Mouse (Mus musculus): ENCODE measurements at regions not wholly inside any gene's neighbourhood (a gene's known extent, or its start where the extent isn't known, plus 50 kb on each side); places are given as distances from the start of the nearest gene placed in this dataset.

GRCm38 (mm10) chr9:63877864-63878263 lies 120.1 kb upstream of the Smad3 start:
- no peaks in the 10 kb centered on the region for H3K36me3 ChIP-seq (replicated peaks; ENCODE audit: control insufficient read depth, insufficient read depth, low read length)
- H3K27me3 ChIP-seq (ENCODE audit: control insufficient read depth, insufficient read depth, low read length), result no peaks in the 10 kb centered on the region
- peak overlapping the region; percentile 90 for H3K27ac ChIP-seq (ENCODE audit: low read depth)
- WGBS, result 27% methylated on average over 7 of the region's 7 CpGs
- DNase-seq (ENCODE audit: low spot score) (peak; percentile 88), ATAC-seq (ENCODE audit: insufficient read depth, low read depth) (peak; percentile 95)
- no peaks in the 10 kb centered on the region for H3K9me3 ChIP-seq (replicated peaks; ENCODE audit: control insufficient read depth, low read length)
- H3K4me2 ChIP-seq (ENCODE audit: low read depth, low read length), result no peak overlapping the region
- H3K4me1 ChIP-seq (ENCODE audit: control insufficient read depth, insufficient read depth), result peaks cover 18% of the 10 kb centered on the region
- H3K9ac ChIP-seq (replicated peaks; ENCODE audit: low read depth, low read length), result no peak overlapping the region
- no peak overlapping the region for H3K4me3 ChIP-seq (ENCODE audit: low read depth, low read length)
- no peak for TF ChIP-seq EP300 (IDR thresholded peaks at IDR 0.05; ENCODE audit: low read depth)
- peak; percentile 41 for TF ChIP-seq CTCF (IDR thresholded peaks at IDR 0.05; ENCODE audit: low read depth)

GRCm38 (mm10) chr9:63876886-63877285 lies 119.1 kb upstream of the Smad3 start:
- no peaks in the 10 kb centered on the region for H3K9me3 ChIP-seq (replicated peaks; ENCODE audit: control insufficient read depth, low read length)
- peaks cover 18% of the 10 kb centered on the region for H3K4me1 ChIP-seq (ENCODE audit: control insufficient read depth, insufficient read depth)
- H3K27me3 ChIP-seq (ENCODE audit: control insufficient read depth, insufficient read depth, low read length), result no peaks in the 10 kb centered on the region
- H3K4me3 ChIP-seq (ENCODE audit: low read depth, low read length), result no peak overlapping the region
- ATAC-seq (ENCODE audit: insufficient read depth, low read depth) (no peak), DNase-seq (ENCODE audit: low spot score) (no peak)
- H3K27ac ChIP-seq (ENCODE audit: low read depth), result peak overlapping the region; percentile 90
- H3K36me3 ChIP-seq (replicated peaks; ENCODE audit: control insufficient read depth, insufficient read depth, low read length), result no peaks in the 10 kb centered on the region
- 18% methylated on average over 13 of the region's 13 CpGs for WGBS
- no peak for TF ChIP-seq EP300 (IDR thresholded peaks at IDR 0.05; ENCODE audit: low read depth)
- TF ChIP-seq CTCF (IDR thresholded peaks at IDR 0.05; ENCODE audit: low read depth), result no peak
- no peak overlapping the region for H3K9ac ChIP-seq (replicated peaks; ENCODE audit: low read depth, low read length)
- peak overlapping the region; percentile 40 for H3K4me2 ChIP-seq (ENCODE audit: low read depth, low read length)

GRCm38 (mm10) chr9:63876023-63876422 lies 118.2 kb upstream of the Smad3 start:
- TF ChIP-seq EP300 (IDR thresholded peaks at IDR 0.05; ENCODE audit: low read depth) (no peak), CTCF (IDR thresholded peaks at IDR 0.05; ENCODE audit: low read depth) (no peak)
- ATAC-seq (ENCODE audit: insufficient read depth, low read depth) (no peak), DNase-seq (ENCODE audit: low spot score) (no peak)
- Histone ChIP-seq H3K4me2 (ENCODE audit: low read depth, low read length) (no peak overlapping the region), H3K4me1 (ENCODE audit: control insufficient read depth, insufficient read depth) (peaks cover 18% of the 10 kb centered on the region), H3K4me3 (ENCODE audit: low read depth, low read length) (no peak overlapping the region), H3K27me3 (ENCODE audit: control insufficient read depth, insufficient read depth, low read length) (no peaks in the 10 kb centered on the region), H3K9me3 (replicated peaks; ENCODE audit: control insufficient read depth, low read length) (0 out of 2 replicates have a peak, but pooled peaks cover 4% of the 10 kb centered on the region), H3K36me3 (replicated peaks; ENCODE audit: control insufficient read depth, insufficient read depth, low read length) (no peaks in the 10 kb centered on the region), H3K27ac (ENCODE audit: low read depth) (no peak overlapping the region), H3K9ac (replicated peaks; ENCODE audit: low read depth, low read length) (no peak overlapping the region)
- whole genome bisulfite sequencing, result 95% methylated on average over 12 of the region's 12 CpGs

DNA sequence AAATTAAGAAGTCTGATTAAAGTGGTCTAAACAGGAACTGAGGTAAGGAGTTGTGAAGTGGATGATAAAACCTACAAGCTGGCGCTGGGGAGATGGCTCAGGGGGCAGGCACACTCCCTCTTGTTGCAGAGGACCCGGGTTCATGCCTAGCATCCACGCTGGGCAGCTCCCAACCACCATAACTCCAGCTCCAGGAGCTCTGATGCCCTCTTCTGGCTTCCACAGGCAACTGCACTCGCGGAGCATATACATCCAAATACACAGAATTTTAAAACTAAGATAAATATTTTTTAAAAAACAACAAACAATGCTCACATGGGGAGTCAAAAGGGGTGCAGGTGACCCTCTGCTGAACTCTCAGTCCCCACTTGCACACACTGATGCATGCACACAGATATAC lies 117.4 kb upstream of the Smad3 start:
- no peak for TF ChIP-seq CTCF (IDR thresholded peaks at IDR 0.05; ENCODE audit: low read depth)
- TF ChIP-seq EP300 (IDR thresholded peaks at IDR 0.05; ENCODE audit: low read depth), result no peak
- no peaks in the 10 kb centered on the region for H3K27me3 ChIP-seq (ENCODE audit: control insufficient read depth, insufficient read depth, low read length)
- no peak overlapping the region for H3K27ac ChIP-seq (ENCODE audit: low read depth)
- DNase-seq (ENCODE audit: low spot score), result no peak
- ATAC-seq (ENCODE audit: insufficient read depth, low read depth), result no peak
- 0 out of 2 replicates have a peak, but pooled peaks cover 4% of the 10 kb centered on the region for H3K9me3 ChIP-seq (replicated peaks; ENCODE audit: control insufficient read depth, low read length)
- H3K36me3 ChIP-seq (replicated peaks; ENCODE audit: control insufficient read depth, insufficient read depth, low read length), result no peaks in the 10 kb centered on the region
- WGBS, result 94% methylated on average over 5 of the region's 5 CpGs
- H3K9ac ChIP-seq (replicated peaks; ENCODE audit: low read depth, low read length), result no peak overlapping the region
- H3K4me3 ChIP-seq (ENCODE audit: low read depth, low read length), result no peak overlapping the region
- peaks cover 17% of the 10 kb centered on the region for H3K4me1 ChIP-seq (ENCODE audit: control insufficient read depth, insufficient read depth)
- no peak overlapping the region for H3K4me2 ChIP-seq (ENCODE audit: low read depth, low read length)

DNA sequence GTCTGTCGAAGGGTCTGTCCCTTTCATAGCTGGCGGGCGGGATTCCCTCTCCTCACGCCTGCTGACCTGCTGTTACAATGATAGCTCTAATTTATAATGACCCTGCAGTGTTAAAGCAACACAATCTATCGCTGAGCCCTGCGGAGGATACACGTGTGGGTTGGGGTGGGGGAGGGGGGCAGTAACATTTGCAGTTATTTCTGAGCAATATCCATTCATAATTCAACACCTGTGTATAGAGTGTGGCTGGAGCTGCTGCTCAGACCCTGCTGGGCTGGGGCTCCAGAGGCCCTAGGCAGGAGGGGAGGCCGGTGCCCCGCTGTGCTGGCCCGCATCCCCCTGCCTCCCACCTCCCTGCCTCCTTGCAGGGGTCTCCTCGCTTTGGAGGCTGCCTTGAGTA lies 106.6 kb upstream of the Smad3 start:
- Histone ChIP-seq H3K9ac (replicated peaks; ENCODE audit: low read depth, low read length) (no peak overlapping the region), H3K9me3 (replicated peaks; ENCODE audit: control insufficient read depth, low read length) (no peaks in the 10 kb centered on the region), H3K4me1 (ENCODE audit: control insufficient read depth, insufficient read depth) (no peaks in the 10 kb centered on the region), H3K36me3 (replicated peaks; ENCODE audit: control insufficient read depth, insufficient read depth, low read length) (no peaks in the 10 kb centered on the region), H3K4me3 (ENCODE audit: low read depth, low read length) (no peak overlapping the region), H3K27me3 (ENCODE audit: control insufficient read depth, insufficient read depth, low read length) (no peaks in the 10 kb centered on the region), H3K4me2 (ENCODE audit: low read depth, low read length) (no peak overlapping the region), H3K27ac (ENCODE audit: low read depth) (no peak overlapping the region)
- no peak for DNase-seq (ENCODE audit: low spot score)
- 74% methylated on average over 11 of the region's 11 CpGs for WGBS
- ATAC-seq (ENCODE audit: insufficient read depth, low read depth), result no peak
- TF ChIP-seq CTCF (IDR thresholded peaks at IDR 0.05; ENCODE audit: low read depth), result no peak
- no peak for TF ChIP-seq EP300 (IDR thresholded peaks at IDR 0.05; ENCODE audit: low read depth)

- Histone ChIP-seq H3K9me3 (replicated peaks; ENCODE audit: control insufficient read depth, low read length) (no peaks in the 10 kb centered on the region), H3K4me1 (ENCODE audit: control insufficient read depth, insufficient read depth) (no peaks in the 10 kb centered on the region), H3K27me3 (ENCODE audit: control insufficient read depth, insufficient read depth, low read length) (no peaks in the 10 kb centered on the region), H3K4me2 (ENCODE audit: low read depth, low read length) (no peak overlapping the region), H3K4me3 (ENCODE audit: low read depth, low read length) (no peak overlapping the region), H3K36me3 (replicated peaks; ENCODE audit: control insufficient read depth, insufficient read depth, low read length) (no peaks in the 10 kb centered on the region), H3K27ac (ENCODE audit: low read depth) (no peak overlapping the region), H3K9ac (replicated peaks; ENCODE audit: low read depth, low read length) (no peak overlapping the region)
- ATAC-seq (ENCODE audit: insufficient read depth, low read depth) (no peak), DNase-seq (ENCODE audit: low spot score) (no peak)
- 87% methylated on average over 4 of the region's 4 CpGs for WGBS
- TF ChIP-seq CTCF (IDR thresholded peaks at IDR 0.05; ENCODE audit: low read depth), result no peak
- TF ChIP-seq EP300 (IDR thresholded peaks at IDR 0.05; ENCODE audit: low read depth), result no peak
Observed at GRCm38 (mm10) chr9:63863328-63863727, 105.5 kb upstream of the Smad3 start.
